Mouse (Mus musculus): ENCODE data around the gene Slc27a2.

The Slc27a2 gene

DNA sequence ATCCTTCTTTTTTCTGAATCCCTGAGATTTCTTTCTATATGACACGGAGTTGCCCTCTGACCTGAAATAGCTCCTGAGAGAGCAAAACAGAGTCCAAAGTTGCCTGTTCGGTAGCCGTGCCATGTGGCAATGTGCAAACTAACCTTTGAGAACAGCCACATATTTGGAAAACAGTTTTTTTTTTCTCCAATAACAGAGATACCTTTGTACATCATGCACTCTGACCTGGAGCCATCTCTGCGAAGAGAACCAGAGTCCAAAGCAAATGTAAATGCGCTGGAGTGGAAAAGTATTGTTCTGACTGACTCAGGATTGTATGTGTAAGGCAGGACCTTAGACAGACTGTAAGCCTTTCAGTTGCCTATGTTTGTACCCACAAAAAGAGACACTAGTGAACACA, 3.3 kb downstream of the Slc27a2 start:
- no peak for DNase-seq (ENCODE audit: low spot score)

DNA sequence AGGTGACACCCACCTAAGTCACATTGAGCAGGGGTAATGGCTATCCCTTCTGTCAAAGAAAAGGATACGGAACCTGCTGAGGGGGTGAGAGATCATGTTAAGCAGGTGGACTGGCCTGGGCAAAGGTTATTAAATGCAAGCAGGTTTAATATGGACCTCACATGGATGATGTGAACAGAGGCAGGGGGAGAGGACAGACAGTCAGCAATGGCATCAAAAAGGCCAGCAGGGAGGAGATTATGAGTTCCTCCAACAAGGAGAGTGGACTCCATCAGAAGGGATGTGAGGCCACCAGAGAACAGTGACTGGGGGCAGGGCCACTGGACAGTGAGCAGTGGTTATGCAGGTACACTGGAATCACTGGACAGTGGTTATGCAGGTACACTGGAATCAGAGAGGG, 7.9 kb downstream of the Slc27a2 start:
- no peak for DNase-seq (ENCODE audit: low spot score)

DNA sequence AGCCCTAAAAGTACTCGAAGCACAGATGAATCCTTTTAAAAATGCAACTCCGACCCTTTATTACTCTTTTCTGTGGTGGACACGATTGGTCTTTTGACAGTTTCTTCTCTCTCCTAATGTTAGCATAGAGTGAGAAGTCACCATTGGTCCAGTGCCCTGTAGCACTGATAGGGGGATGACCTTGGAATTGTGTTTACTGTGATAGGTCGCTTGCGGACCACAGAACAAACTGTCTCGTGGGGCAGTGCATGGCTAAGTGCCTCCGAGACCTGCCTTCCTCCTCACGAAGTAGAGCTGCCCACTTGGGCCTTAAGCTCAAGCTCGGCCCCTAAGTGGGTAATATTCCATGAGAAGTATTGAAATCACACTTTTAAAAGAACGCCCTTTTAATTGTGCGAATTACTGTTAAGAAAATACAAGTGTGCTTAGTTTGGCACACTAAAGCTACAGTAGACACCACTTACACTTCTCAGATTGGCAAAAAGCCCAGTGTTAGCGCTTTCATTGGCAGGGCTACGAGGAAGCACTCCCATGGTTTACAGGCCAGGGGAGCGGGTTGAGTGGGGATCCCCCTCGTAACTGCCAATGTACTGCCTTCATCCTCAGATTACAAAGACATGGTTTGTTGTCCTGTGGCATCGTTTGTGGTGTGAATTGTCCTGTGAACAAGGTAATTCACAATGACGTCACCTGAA, 11.4 kb downstream of the Slc27a2 start:
- no peak for DNase-seq (ENCODE audit: low spot score)

GRCm38 (mm10) chr2:126572163-126572562, 20.0 kb downstream of the Slc27a2 start:
- no peak for DNase-seq (ENCODE audit: low spot score)

DNA sequence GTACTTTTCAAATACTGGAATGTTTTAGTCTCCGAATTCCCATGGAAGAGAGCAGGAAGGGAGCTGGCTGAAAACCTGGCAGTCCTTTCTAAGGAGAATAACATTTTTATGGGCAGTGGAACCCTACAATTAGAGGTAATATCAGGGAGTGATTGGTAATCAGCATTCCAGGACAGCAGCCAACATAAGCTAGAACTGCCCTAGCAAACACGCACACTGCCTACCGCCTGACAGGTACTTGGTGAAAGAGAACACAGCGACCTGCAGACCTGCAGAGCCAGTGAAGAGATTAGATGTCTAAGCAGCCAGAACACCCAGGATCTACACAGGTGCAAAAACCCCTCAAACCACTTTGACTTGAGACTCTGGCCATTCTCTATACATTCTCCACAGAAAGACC, 20.5 kb downstream of the Slc27a2 start:
- no peak for DNase-seq (ENCODE audit: low spot score)

GRCm38 (mm10) chr2:126575391-126576176, 23.4 kb downstream of the Slc27a2 start:
- DNase-seq (ENCODE audit: low spot score) = no peak

DNA sequence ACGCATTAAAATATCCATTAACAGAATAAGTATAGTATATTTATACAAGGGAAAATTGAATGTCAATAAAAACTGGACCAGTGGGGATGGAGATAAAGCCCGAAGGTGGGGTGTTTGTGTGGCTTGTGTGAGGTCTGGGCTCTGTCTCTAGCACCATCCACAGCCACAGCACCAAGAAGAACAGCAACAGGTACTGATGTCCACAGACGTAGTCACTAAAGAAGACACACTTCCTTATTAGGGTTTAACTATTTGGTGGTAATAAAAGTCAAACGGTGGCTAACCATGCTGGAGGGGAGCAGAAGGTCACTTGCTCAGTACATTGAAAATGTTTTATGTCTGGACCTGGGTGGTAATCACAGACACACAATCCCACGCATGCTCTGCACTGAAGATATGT, 25.2 kb downstream of the Slc27a2 start:
- no peak for DNase-seq (ENCODE audit: low spot score)

- DNase-seq (ENCODE audit: low spot score) = no peak
These were observed 27.1 kb downstream of the Slc27a2 start for GRCm38 (mm10) chr2:126579282-126579681.

DNA sequence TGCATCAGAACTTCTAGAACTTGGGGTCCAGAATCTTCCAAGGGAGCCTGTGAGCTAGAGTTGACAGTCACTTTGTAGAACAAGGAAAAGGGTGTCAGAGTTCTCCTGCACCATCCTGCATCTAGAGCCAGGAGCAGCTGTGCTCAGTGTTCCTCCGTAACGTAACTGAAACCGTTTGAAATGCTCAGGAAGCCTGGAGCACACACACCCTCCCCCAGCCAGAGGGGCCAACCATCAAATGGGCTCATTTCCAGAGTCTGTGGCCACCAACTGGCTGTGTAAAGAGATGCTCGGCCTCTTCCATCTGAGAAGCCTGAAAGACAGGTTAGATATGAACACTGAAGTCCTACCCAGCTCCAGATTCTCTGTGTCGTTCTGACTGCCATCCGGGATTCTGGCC, 31.8 kb downstream of the Slc27a2 start:
- no peak for DNase-seq (ENCODE audit: low spot score)

DNA sequence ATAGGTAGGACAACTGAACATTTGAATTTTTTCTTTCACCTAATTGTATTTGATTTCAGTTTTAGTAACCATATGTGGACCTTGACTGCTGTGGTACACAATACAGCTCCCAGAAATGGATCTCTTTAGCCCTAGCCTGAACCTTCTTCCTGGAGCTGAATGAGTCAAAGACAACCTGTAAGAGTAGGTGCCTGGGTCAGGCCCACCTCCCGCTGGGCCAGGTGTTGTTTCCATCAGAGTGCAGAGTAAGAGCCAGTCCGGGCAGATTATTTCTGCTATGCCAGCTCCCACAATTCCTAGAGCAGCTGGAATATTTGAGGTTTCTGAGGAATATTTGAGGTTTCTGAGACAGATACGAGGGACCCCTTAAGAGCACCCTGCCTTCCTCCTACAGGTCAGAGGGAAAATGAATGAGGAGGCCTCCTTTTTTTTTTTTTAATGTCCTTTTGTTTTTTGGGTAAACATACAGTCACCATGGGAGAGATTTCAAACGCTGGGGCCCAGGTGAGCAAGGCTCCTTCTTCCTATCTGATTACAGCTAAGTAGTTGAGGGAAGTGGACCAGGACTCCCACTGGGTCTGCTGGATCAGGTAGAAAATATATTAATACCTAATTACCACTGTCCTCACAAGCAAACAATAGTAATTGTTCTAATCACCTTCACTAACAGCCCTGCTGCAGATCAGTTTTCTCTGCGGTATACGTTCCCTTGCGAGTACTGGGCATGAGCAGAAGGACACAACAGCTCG, 32.6 kb downstream of the Slc27a2 start:
- no peak for DNase-seq (ENCODE audit: low spot score)

- DNase-seq (ENCODE audit: low spot score) = no peak
These were observed 35.3 kb downstream of the Slc27a2 start for GRCm38 (mm10) chr2:126587468-126587867.

- no peak for DNase-seq (ENCODE audit: low spot score)
These were observed 39.1 kb downstream of the Slc27a2 start for GRCm38 (mm10) chr2:126591304-126591703.

GRCm38 (mm10) chr2:126593831-126594610, 41.8 kb downstream of the Slc27a2 start:
- DNase-seq (ENCODE audit: low spot score) = no peak

DNA sequence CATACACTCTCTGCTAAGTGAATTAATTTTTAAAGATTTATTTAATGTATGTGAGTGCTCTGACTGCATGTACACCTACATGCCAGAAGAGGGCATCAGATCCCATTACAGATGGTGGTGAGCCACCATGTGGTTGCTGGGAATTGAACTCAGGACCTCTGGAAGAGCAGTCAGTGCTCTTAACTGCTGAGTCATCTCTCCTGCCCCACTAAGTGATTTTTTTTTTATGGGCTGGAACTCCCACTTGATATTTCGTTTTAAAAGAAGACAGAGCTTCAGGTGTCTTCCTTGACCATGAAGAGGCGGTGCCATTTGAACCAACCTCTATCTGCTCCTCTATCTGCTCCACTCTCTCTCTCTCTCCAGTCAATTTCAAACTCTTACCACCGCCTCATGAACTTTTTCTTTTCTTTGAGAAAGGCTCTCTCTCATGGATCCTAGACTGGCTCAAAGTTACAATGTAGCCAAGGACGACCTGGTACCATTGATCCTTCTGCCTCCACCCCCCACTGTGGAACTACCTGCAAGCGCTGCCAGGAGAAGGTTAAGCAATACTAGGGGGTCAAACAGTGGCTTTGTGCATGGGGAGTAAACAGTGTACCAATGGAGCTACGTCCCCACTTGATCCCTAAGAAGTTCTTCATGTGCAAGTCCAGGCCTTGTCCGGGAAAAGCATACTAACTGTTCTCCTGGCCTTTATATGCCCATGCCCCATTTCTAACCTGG, 44.3 kb downstream of the Slc27a2 start:
- DNase-seq (ENCODE audit: low spot score) = no peak

- DNase-seq (ENCODE audit: low spot score) = no peak
These were observed 45.4 kb downstream of the Slc27a2 start for GRCm38 (mm10) chr2:126597279-126598241.

DNA sequence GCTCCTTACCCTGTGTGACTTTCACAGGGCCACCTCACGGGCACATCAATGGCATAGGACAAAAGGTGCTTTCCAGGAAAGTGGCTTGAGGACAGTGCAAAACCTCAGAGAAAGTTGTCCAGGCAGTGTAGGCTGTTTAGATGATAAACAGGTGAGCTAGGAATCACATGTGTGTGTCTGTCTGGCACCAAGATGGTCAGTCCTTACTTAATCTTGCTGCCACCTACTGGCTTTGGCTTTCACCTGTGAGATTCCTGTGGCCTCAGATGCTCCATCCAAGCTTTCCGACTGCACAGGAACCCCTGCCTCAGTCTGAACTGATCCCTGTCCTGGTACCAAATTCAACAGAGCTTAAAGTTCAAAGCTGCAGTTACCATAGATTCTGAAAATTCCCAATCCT, 46.2 kb downstream of the Slc27a2 start:
- no peak for DNase-seq (ENCODE audit: low spot score)

DNA sequence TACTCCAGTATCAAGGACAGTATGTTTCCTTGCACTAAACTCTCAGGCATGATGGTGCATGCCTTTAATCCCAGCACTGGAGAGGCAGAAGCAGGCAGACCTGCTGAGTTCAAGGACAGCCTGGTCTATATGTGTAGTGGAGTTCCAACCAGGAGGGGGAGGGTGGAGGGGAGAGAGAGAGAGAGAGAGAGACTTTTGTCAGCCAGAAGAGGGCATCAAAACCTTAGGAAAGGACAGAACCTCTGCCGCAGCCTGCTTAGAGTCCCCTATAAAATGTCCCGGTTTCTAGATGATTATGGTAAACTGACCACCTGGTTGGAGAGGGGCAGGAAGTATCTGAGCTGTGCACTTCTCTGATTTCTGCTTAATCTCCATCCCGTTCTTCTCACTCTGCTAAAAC, 46.8 kb downstream of the Slc27a2 start:
- no peak for DNase-seq (ENCODE audit: low spot score)

DNA sequence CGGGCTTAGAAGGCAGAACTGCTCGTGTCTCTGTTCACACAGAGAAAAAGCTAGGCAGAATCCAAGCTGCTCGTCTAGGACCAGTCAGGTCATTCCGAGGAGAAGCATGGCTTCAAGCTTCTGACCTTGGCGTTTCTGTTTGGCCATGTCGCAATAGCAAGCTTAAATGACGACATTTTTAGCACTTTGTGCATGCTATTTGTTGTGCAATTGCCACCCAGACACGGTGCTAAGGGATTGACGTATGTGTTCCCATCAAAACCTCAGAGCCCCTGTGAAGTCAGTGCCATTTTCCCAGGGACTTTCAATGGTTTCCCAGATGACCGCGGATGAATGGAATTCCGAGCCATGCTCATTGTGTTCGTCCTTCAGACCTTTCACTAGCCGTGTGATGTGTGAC, 48.3 kb downstream of the Slc27a2 start:
- no peak for DNase-seq (ENCODE audit: low spot score)

DNA sequence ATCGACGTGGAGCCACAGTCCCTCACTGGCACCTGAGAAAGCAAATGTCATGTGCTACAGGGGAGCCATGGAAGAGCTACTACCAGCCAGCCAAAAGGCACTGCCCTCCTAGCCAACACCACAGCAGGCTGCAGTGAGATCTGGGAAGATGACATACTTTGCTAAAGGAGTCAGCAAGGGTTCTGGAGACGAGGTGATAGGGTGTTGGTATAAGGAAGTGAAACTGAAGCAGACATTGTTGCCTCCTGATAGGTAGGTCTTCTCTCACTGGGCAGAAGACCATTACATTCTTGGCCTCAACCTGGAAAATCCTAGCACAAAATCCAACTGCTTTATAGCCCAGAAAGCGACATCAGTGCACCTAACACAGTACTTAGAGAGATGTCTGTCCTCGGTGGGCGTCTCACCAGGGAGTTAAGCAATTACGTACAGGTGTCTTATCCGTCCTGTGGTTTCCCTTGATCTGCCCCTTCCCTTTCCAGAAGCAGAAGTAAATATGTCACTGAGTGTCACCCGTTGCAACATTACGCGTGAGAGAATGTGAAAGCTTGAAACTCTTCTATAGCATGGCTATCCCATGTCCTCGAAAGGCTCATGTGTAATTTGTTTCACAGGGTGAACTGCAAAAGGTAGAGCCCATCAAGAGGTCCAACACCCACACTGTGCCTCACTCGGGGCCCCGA, 49.9 kb downstream of the Slc27a2 start:
- no peak for DNase-seq (ENCODE audit: low spot score)

All from ovary, postnatal 10 days (tissue).